Mouse (Mus musculus): ENCODE measurements around the gene Lbr.

GRCm38 (mm10) chr1:181873086-181873920 is 30.5 kb upstream of the Lbr start:
- TF ChIP-seq CTCF (IDR thresholded peaks at IDR 0.05; ENCODE audit: control insufficient read depth, insufficient read depth, insufficient read length) (no peak), MYOG (IDR thresholded peaks at IDR 0.05; ENCODE audit: control insufficient read depth, extremely low read depth, insufficient read length) (no peak), MYOD1 (IDR thresholded peaks at IDR 0.05; ENCODE audit: control insufficient read depth, insufficient read length, low read depth) (no peak)

Data from C2C12 (cell line).